Mouse (Mus musculus) adrenal gland, adult 8-10 months (tissue): ENCODE results near the gene Ptafr. TPM values are rescaled to one million over a fixed set of nuclear protein-coding genes. Genes with fewer than 3 reads are reported as not detected.

Experiments used
- DNase-seq: peaks from one replicate; pipeline ENCODE4 v3.0.0; 2022
- total RNA-seq, 4 experiments: library from RNA; stranded (reverse); gene quantifications; 2 replicates each; pipeline ENCODE4 v1.2.4; 2022

The Ptafr gene
- total RNA-seq, 4 experiments from 2014 or later = 1.6 to 6.1 (median 3.8) TPM

GRCm38 (mm10) chr4:132618850-132619375, 55.0 kb downstream of the Ptafr start:
- DNase-seq = no peak

GRCm38 (mm10) chr4:132620134-132620533, 56.3 kb downstream of the Ptafr start:
- DNase-seq = no peak

- no peak for DNase-seq
These were observed 57.6 kb downstream of the Ptafr start for GRCm38 (mm10) chr4:132621287-132622068.

GRCm38 (mm10) chr4:132624034-132624657, 60.3 kb downstream of the Ptafr start:
- peak; percentile 49 for DNase-seq

GRCm38 (mm10) chr4:132628830-132629229, 65.0 kb downstream of the Ptafr start:
- DNase-seq = no peak

Other genes with a start within 250 kb of the Ptafr start
- gene Trnau1ap, start 234.5 kb upstream of the Ptafr start, total RNA-seq = 10 to 100 TPM; 29.4 to 44.1 (median 41.8) TPM
- 10 to 100 TPM; 12.7 to 18.0 (median 15.7) TPM for gene Rcc1, start 210.5 kb upstream of the Ptafr start, total RNA-seq
- gene Phactr4, start 141.6 kb upstream of the Ptafr start, total RNA-seq = 10 to 100 TPM; 53.7 to 67.7 (median 58.6) TPM
- 10 to 100 TPM in 1 of 4 experiments, 1 to 10 TPM in 3; 7.7 to 11.0 (median 9.6) TPM for gene Med18, start 100.1 kb upstream of the Ptafr start, total RNA-seq
- gene Sesn2, start 53.6 kb upstream of the Ptafr start, total RNA-seq = 10 to 100 TPM; 13.4 to 16.2 (median 14.4) TPM
- gene Atpif1, start 30.4 kb upstream of the Ptafr start, total RNA-seq = 100 to 1,000 TPM; 275 to 400 (median 333) TPM
- gene Dnajc8, start 28.5 kb upstream of the Ptafr start, total RNA-seq = 100 to 1,000 TPM in 2 of 4 experiments, 10 to 100 TPM in 2; 92.6 to 121 (median 106) TPM
- 10 to 100 TPM; 23.8 to 33.6 (median 32.0) TPM for gene Eya3, start 74.9 kb downstream of the Ptafr start, total RNA-seq
- 1 to 10 TPM; 5.9 to 7.3 (median 6.6) TPM for gene Xkr8, start 168.5 kb downstream of the Ptafr start, total RNA-seq
- gene Smpdl3b, start 193.2 kb downstream of the Ptafr start, total RNA-seq = 1 to 10 TPM; 1.4 to 5.1 (median 3.1) TPM
- 10 to 100 TPM; 11.4 to 17.0 (median 12.4) TPM for gene Rpa2, start 204.3 kb downstream of the Ptafr start, total RNA-seq
- 1 to 10 TPM; 2.1 to 5.9 (median 3.2) TPM for gene Themis2, start 232.3 kb downstream of the Ptafr start, total RNA-seq